ENCODE assay signal across 12 mouse cellular contexts in the genomic region with DNA sequence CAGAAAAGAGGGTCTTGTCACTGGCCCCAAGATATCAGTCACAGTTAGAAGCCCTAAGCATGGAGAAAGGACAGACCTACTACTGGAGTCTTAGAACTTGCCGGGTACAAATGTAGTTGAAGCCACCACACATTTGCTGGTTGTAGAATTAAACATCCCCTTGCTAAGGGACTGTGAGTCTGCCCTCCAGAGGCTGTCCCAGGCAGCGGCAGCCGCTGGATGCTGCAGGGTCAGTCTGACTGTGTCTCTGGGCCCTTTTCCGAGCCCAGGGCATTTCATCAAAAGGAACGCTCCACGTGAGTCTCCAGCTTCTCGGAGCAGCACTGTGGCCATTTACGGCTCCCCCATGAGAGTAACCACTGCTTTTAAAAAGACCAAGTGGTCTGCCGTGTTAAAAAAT.
DNase-seq lines count a peak whose midpoint lies in the region; ATAC-seq and TF ChIP-seq lines count a peak whose summit lies in the region.
"Had no signal": no experiment of that assay in that cellular context is flagged by ENCODE, and none has a peak within 500 bp of the region (broad histone marks: within the 10 kb centered on the region; RNA-seq: fewer than 3 reads in every experiment).

No protein-coding gene starts in this region.

- peak; percentile 40; the same call in 1 of the 2 replicates for ATAC-seq in granulocyte monocyte progenitor cell, adult 5-6 weeks (replicated peaks; ENCODE audit: poor library complexity, severe bottlenecking)

- TF ChIP-seq CTCF in gastrocnemius, adult 2 months (IDR thresholded peaks at IDR 0.05), result peak; percentile 61
- TF ChIP-seq CTCF in left cerebral cortex, adult 2 months (IDR thresholded peaks at IDR 0.05), result peak; percentile 39

- DNase-seq in gastrocnemius, adult 2 months, result peak; percentile 50
- no peak for DNase-seq in gastrocnemius, postnatal 14 days
- DNase-seq in left cerebral cortex, adult 2 months (ENCODE audit: extremely low spot score in 1 of 2, low spot score in 2 of 2), result no peak
- DNase-seq in left cerebral cortex, adult 9 months (ENCODE audit: low spot score in 2 of 2), result no peak
- peak; percentile 21 for DNase-seq in ZHBTc4 (ENCODE audit: low read depth, low spot score)
- DNase-seq in yolk sac, embryonic 10.5 days (ENCODE audit: low spot score), result no peak
- DNase-seq in testis, postnatal 14 days (ENCODE audit: low spot score), result no peak
- DNase-seq: layer of hippocampus, adult 9-11 months; lung, postnatal 36 days; right cerebral cortex, postnatal 14 days had no signal

- no peak overlapping the region for H3K4me3 ChIP-seq in gastrocnemius, adult 2 months
- H3K4me3 ChIP-seq in left cerebral cortex, adult 2 months, result no peak overlapping the region
- H3K4me3 ChIP-seq: hindbrain, embryonic 15.5 days had no signal

- intact Hi-C loops in gastrocnemius, adult 2 months (cut with DNase I), result loop anchor here (5.0 kb wide), 2 partner anchors 36 to 86 kb away; no protein-coding TSS in a partner anchor
- intact Hi-C loops in gastrocnemius, postnatal 14 days (cut with DNase I; ENCODE audit: low total_unique reads), result no loop called here
- intact Hi-C loops in left cerebral cortex, adult 2 months (cut with DNase I), result no loop called here

- no peak overlapping the region for H3K27ac ChIP-seq in gastrocnemius, adult 2 months
- no peak overlapping the region for H3K27ac ChIP-seq in left cerebral cortex, adult 2 months
- H3K27ac ChIP-seq: hindbrain, embryonic 15.5 days had no signal

Comparison
In these comparisons a context has a peak if more than half of its experiments do, and no peak if none do; other contexts are left out.
1. DNase-seq: peak in gastrocnemius, adult 2 months (single experiment) and ZHBTc4 (single experiment); none in gastrocnemius, postnatal 14 days (single experiment), left cerebral cortex, adult 2 months (0 of 2), left cerebral cortex, adult 9 months (0 of 2), yolk sac, embryonic 10.5 days (single experiment) and testis, postnatal 14 days (single experiment).